Mouse (Mus musculus): ENCODE results near the gene Cela1. TPM values are rescaled to one million over a fixed set of nuclear protein-coding genes. Genes with fewer than 3 reads are reported as not detected.
A peak's percentile ranks its signal among the peaks of the same experiment; 100 is the strongest.

Cela1 gene
- polyA plus RNA-seq, 1 experiment from 2014 or later: 0.99 TPM

GRCm38 (mm10) chr15:100684450-100684849 lies 3.3 kb downstream of the Cela1 start:
- Histone ChIP-seq H3K4me1 (replicated peaks; ENCODE audit: control insufficient read depth, insufficient read depth, low read length) (no peaks in the 10 kb centered on the region), H3K27me3 (ENCODE audit: control insufficient read depth, insufficient read depth, low read length) (no peaks in the 10 kb centered on the region), H3K9me3 (ENCODE audit: control insufficient read depth, low read length) (no peaks in the 10 kb centered on the region), H3K4me3 (ENCODE audit: low read depth, low read length) (no peak overlapping the region), H3K4me2 (replicated peaks; ENCODE audit: low read depth, low read length) (no peak overlapping the region), H3K27ac (ENCODE audit: low read depth, low read length) (no peak overlapping the region), H3K36me3 (ENCODE audit: control insufficient read depth, insufficient read depth, low read length) (no peaks in the 10 kb centered on the region), H3K9ac (ENCODE audit: low read depth, low read length) (no peak overlapping the region)
- no peak for ATAC-seq (ENCODE audit: low FRiP score)
- DNase-seq (ENCODE audit: low spot score): no peak
- 61% methylated on average over 10 of the region's 10 CpGs for WGBS

- no peaks in the 10 kb centered on the region for H3K27me3 ChIP-seq (ENCODE audit: control insufficient read depth, insufficient read depth, low read length)
- no peaks in the 10 kb centered on the region for H3K4me1 ChIP-seq (replicated peaks; ENCODE audit: control insufficient read depth, insufficient read depth, low read length)
- no peak overlapping the region for H3K27ac ChIP-seq (ENCODE audit: low read depth, low read length)
- H3K4me3 ChIP-seq (ENCODE audit: low read depth, low read length): no peak overlapping the region
- no peak for ATAC-seq (ENCODE audit: low FRiP score)
- WGBS: 42% methylated on average over 2 of the region's 2 CpGs
- H3K9ac ChIP-seq (ENCODE audit: low read depth, low read length): no peak overlapping the region
- no peaks in the 10 kb centered on the region for H3K36me3 ChIP-seq (ENCODE audit: control insufficient read depth, insufficient read depth, low read length)
- H3K9me3 ChIP-seq (ENCODE audit: control insufficient read depth, low read length): no peaks in the 10 kb centered on the region
- peak; percentile 89 for DNase-seq (ENCODE audit: low spot score)
- H3K4me2 ChIP-seq (replicated peaks; ENCODE audit: low read depth, low read length): no peak overlapping the region
Observed at GRCm38 (mm10) chr15:100683041-100683440, 4.7 kb downstream of the Cela1 start.

GRCm38 (mm10) chr15:100681770-100682169 lies 6.0 kb downstream of the Cela1 start:
- Histone ChIP-seq H3K4me3 (ENCODE audit: low read depth, low read length) (no peak overlapping the region), H3K9ac (ENCODE audit: low read depth, low read length) (no peak overlapping the region), H3K27me3 (ENCODE audit: control insufficient read depth, insufficient read depth, low read length) (no peaks in the 10 kb centered on the region), H3K4me2 (replicated peaks; ENCODE audit: low read depth, low read length) (no peak overlapping the region), H3K4me1 (replicated peaks; ENCODE audit: control insufficient read depth, insufficient read depth, low read length) (no peaks in the 10 kb centered on the region), H3K27ac (ENCODE audit: low read depth, low read length) (no peak overlapping the region), H3K36me3 (ENCODE audit: control insufficient read depth, insufficient read depth, low read length) (no peaks in the 10 kb centered on the region), H3K9me3 (ENCODE audit: control insufficient read depth, low read length) (no peaks in the 10 kb centered on the region)
- 29% methylated on average over 7 of the region's 7 CpGs for WGBS
- no peak for DNase-seq (ENCODE audit: low spot score)
- ATAC-seq (ENCODE audit: low FRiP score): no peak

- WGBS: 53% methylated on average over 3 of the region's 3 CpGs
- no peaks in the 10 kb centered on the region for H3K9me3 ChIP-seq (ENCODE audit: control insufficient read depth, low read length)
- no peaks in the 10 kb centered on the region for H3K27me3 ChIP-seq (ENCODE audit: control insufficient read depth, insufficient read depth, low read length)
- no peak overlapping the region for H3K27ac ChIP-seq (ENCODE audit: low read depth, low read length)
- no peak overlapping the region for H3K4me2 ChIP-seq (replicated peaks; ENCODE audit: low read depth, low read length)
- no peaks in the 10 kb centered on the region for H3K4me1 ChIP-seq (replicated peaks; ENCODE audit: control insufficient read depth, insufficient read depth, low read length)
- no peaks in the 10 kb centered on the region for H3K36me3 ChIP-seq (ENCODE audit: control insufficient read depth, insufficient read depth, low read length)
- DNase-seq (ENCODE audit: low spot score) (no peak), ATAC-seq (ENCODE audit: low FRiP score) (no peak)
- no peak overlapping the region for H3K9ac ChIP-seq (ENCODE audit: low read depth, low read length)
- H3K4me3 ChIP-seq (ENCODE audit: low read depth, low read length): no peak overlapping the region
Observed at GRCm38 (mm10) chr15:100680381-100680780, 7.3 kb downstream of the Cela1 start.

GRCm38 (mm10) chr15:100679005-100679404 lies 8.7 kb downstream of the Cela1 start:
- Histone ChIP-seq H3K4me1 (replicated peaks; ENCODE audit: control insufficient read depth, insufficient read depth, low read length) (no peaks in the 10 kb centered on the region; the same call in 1 of the 2 replicates), H3K9ac (ENCODE audit: low read depth, low read length) (no peak overlapping the region), H3K27me3 (ENCODE audit: control insufficient read depth, insufficient read depth, low read length) (no peaks in the 10 kb centered on the region), H3K4me2 (replicated peaks; ENCODE audit: low read depth, low read length) (no peak overlapping the region), H3K27ac (ENCODE audit: low read depth, low read length) (no peak overlapping the region), H3K4me3 (ENCODE audit: low read depth, low read length) (no peak overlapping the region), H3K36me3 (ENCODE audit: control insufficient read depth, insufficient read depth, low read length) (no peaks in the 10 kb centered on the region), H3K9me3 (ENCODE audit: control insufficient read depth, low read length) (no peaks in the 10 kb centered on the region)
- 95% methylated on average over 14 of the region's 14 CpGs for WGBS
- ATAC-seq (ENCODE audit: low FRiP score) (no peak), DNase-seq (ENCODE audit: low spot score) (no peak)

- DNase-seq (ENCODE audit: low spot score) (no peak), ATAC-seq (ENCODE audit: low FRiP score) (no peak)
- Histone ChIP-seq H3K4me1 (replicated peaks; ENCODE audit: control insufficient read depth, insufficient read depth, low read length) (no peaks in the 10 kb centered on the region; the same call in 1 of the 2 replicates), H3K4me3 (ENCODE audit: low read depth, low read length) (no peak overlapping the region), H3K9me3 (ENCODE audit: control insufficient read depth, low read length) (no peaks in the 10 kb centered on the region), H3K27me3 (ENCODE audit: control insufficient read depth, insufficient read depth, low read length) (no peaks in the 10 kb centered on the region), H3K36me3 (ENCODE audit: control insufficient read depth, insufficient read depth, low read length) (no peaks in the 10 kb centered on the region), H3K27ac (ENCODE audit: low read depth, low read length) (no peak overlapping the region), H3K9ac (ENCODE audit: low read depth, low read length) (no peak overlapping the region), H3K4me2 (replicated peaks; ENCODE audit: low read depth, low read length) (no peak overlapping the region)
- WGBS: 85% methylated on average over 12 of the region's 12 CpGs
Observed at GRCm38 (mm10) chr15:100678581-100678980, 9.1 kb downstream of the Cela1 start.

- DNase-seq (ENCODE audit: low spot score): no peak
- no peak for ATAC-seq (ENCODE audit: low FRiP score)
- no peak overlapping the region for H3K27ac ChIP-seq (ENCODE audit: low read depth, low read length)
- WGBS: 84% methylated on average over 8 of the region's 8 CpGs
- H3K36me3 ChIP-seq (ENCODE audit: control insufficient read depth, insufficient read depth, low read length): no peaks in the 10 kb centered on the region
- no peak overlapping the region for H3K4me2 ChIP-seq (replicated peaks; ENCODE audit: low read depth, low read length)
- H3K4me3 ChIP-seq (ENCODE audit: low read depth, low read length): no peak overlapping the region
- no peaks in the 10 kb centered on the region for H3K9me3 ChIP-seq (ENCODE audit: control insufficient read depth, low read length)
- no peaks in the 10 kb centered on the region; the same call in 1 of the 2 replicates for H3K4me1 ChIP-seq (replicated peaks; ENCODE audit: control insufficient read depth, insufficient read depth, low read length)
- H3K9ac ChIP-seq (ENCODE audit: low read depth, low read length): no peak overlapping the region
- no peaks in the 10 kb centered on the region for H3K27me3 ChIP-seq (ENCODE audit: control insufficient read depth, insufficient read depth, low read length)
Observed at GRCm38 (mm10) chr15:100677675-100678074, 10.0 kb downstream of the Cela1 start.

- H3K4me2 ChIP-seq (replicated peaks; ENCODE audit: low read depth, low read length): no peak overlapping the region
- H3K27ac ChIP-seq (ENCODE audit: low read depth, low read length): no peak overlapping the region
- no peaks in the 10 kb centered on the region; the same call in 1 of the 2 replicates for H3K4me1 ChIP-seq (replicated peaks; ENCODE audit: control insufficient read depth, insufficient read depth, low read length)
- H3K36me3 ChIP-seq (ENCODE audit: control insufficient read depth, insufficient read depth, low read length): no peaks in the 10 kb centered on the region
- 82% methylated on average over 1 of the region's 1 CpGs for WGBS
- H3K9me3 ChIP-seq (ENCODE audit: control insufficient read depth, low read length): no peaks in the 10 kb centered on the region
- no peak overlapping the region for H3K9ac ChIP-seq (ENCODE audit: low read depth, low read length)
- DNase-seq (ENCODE audit: low spot score) (no peak), ATAC-seq (ENCODE audit: low FRiP score) (no peak)
- no peaks in the 10 kb centered on the region for H3K27me3 ChIP-seq (ENCODE audit: control insufficient read depth, insufficient read depth, low read length)
- H3K4me3 ChIP-seq (ENCODE audit: low read depth, low read length): no peak overlapping the region
Observed at GRCm38 (mm10) chr15:100676521-100676920, 11.2 kb downstream of the Cela1 start.

GRCm38 (mm10) chr15:100675486-100675885 lies 12.2 kb downstream of the Cela1 start:
- no peak overlapping the region for H3K4me3 ChIP-seq (ENCODE audit: low read depth, low read length)
- no peak for DNase-seq (ENCODE audit: low spot score)
- no peaks in the 10 kb centered on the region for H3K9me3 ChIP-seq (ENCODE audit: control insufficient read depth, low read length)
- H3K9ac ChIP-seq (ENCODE audit: low read depth, low read length): no peak overlapping the region
- no peaks in the 10 kb centered on the region; the same call in 1 of the 2 replicates for H3K4me1 ChIP-seq (replicated peaks; ENCODE audit: control insufficient read depth, insufficient read depth, low read length)
- WGBS: 60% methylated on average over 3 of the region's 3 CpGs
- H3K27me3 ChIP-seq (ENCODE audit: control insufficient read depth, insufficient read depth, low read length): no peaks in the 10 kb centered on the region
- no peak overlapping the region for H3K4me2 ChIP-seq (replicated peaks; ENCODE audit: low read depth, low read length)
- H3K36me3 ChIP-seq (ENCODE audit: control insufficient read depth, insufficient read depth, low read length): no peaks in the 10 kb centered on the region
- ATAC-seq (ENCODE audit: low FRiP score): no peak
- H3K27ac ChIP-seq (ENCODE audit: low read depth, low read length): no peak overlapping the region
